Mouse (Mus musculus) limb, embryonic 14.5 days (tissue): ENCODE measurements around the gene Klc4. TPM values are rescaled to one million over a fixed set of nuclear protein-coding genes. Genes with fewer than 3 reads are reported as not detected.
A peak's percentile ranks its signal among the peaks of the same experiment; 100 is the strongest.

ENCODE experiments used
- ATAC-seq: fragments of 200-750 bp; cut with Nextera tagmentation; 2 replicates; pipeline ENCODE4 v1.8.0; 2017; ENCODE audit warnings: low read depth, moderate number of reproducible peaks, moderate TSS enrichment; ENCODE audit not compliant: low FRiP score
- DNase-seq: peaks from one replicate; pipeline ENCODE4 v3.0.0-alpha.2; 2015; ENCODE audit warnings: low spot score
- H3K27ac ChIP-seq: fragments of 300-500 bp; sonication (generic); replicated peaks from 2 replicates; pipeline ENCODE4 v1.5.1; 2014; ENCODE audit warnings: low read depth, mild to moderate bottlenecking, low read length, moderate library complexity, mixed read lengths
- H3K27me3 ChIP-seq: fragments of 300-500 bp; sonication (generic); 2 replicates; pipeline ENCODE4 v1.6.1; 2014; ENCODE audit warnings: low read length, mixed read lengths; ENCODE audit not compliant: control insufficient read depth, insufficient read depth
- H3K36me3 ChIP-seq: fragments of 300-500 bp; sonication (generic); 2 replicates; pipeline ENCODE4 v1.6.1; 2014; ENCODE audit warnings: mild to moderate bottlenecking, low read length, moderate library complexity, mixed read lengths; ENCODE audit not compliant: control insufficient read depth, insufficient read depth
- H3K4me1 ChIP-seq: fragments of 300-500 bp; sonication (generic); 2 replicates; pipeline ENCODE4 v1.6.1; 2014; ENCODE audit warnings: antibody characterized with exemption, low read length, mixed read lengths; ENCODE audit not compliant: control insufficient read depth, insufficient read depth
- H3K4me2 ChIP-seq: fragments of 300-500 bp; sonication (generic); replicated peaks from 2 replicates; pipeline ENCODE4 v1.6.1; 2014; ENCODE audit warnings: low read depth, mild to moderate bottlenecking, low read length, moderate library complexity; ENCODE audit not compliant: severe bottlenecking
- H3K4me3 ChIP-seq: fragments of 300-500 bp; sonication (generic); replicated peaks from 2 replicates; pipeline ENCODE4 v1.5.1; 2014; ENCODE audit warnings: low read length
- H3K9ac ChIP-seq: fragments of 300-500 bp; sonication (generic); 2 replicates; pipeline ENCODE4 v1.6.1; 2014; ENCODE audit warnings: mild to moderate bottlenecking, low read depth, low read length, moderate library complexity; ENCODE audit not compliant: severe bottlenecking
- H3K9me3 ChIP-seq: fragments of 300-500 bp; sonication (generic); 2 replicates; pipeline ENCODE4 v1.6.1; 2016; ENCODE audit warnings: low read length; ENCODE audit not compliant: control insufficient read depth
- POLR2A ChIP-seq: fragments of 200-500 bp; IDR thresholded peaks from 2 replicates; pipeline ENCODE4 v1.8.0; 2012; ENCODE audit warnings: inconsistent platforms, mild to moderate bottlenecking, moderate library complexity, borderline replicate concordance; ENCODE audit not compliant: insufficient read depth, insufficient read length; ENCODE audit errors: extremely low read depth
- WGBS: fragments of 180-500 bp; shearing (Covaris S2); extraction: QIAGEN DNeasy Blood & Tissue Kit; methylation state at CpG from one replicate; pipeline ENCODE4 v1.1.7; 2014; 5-methylcytosine and 5-hydroxymethylcytosine counted together
- polyA plus RNA-seq, 2 experiments: library from polyadenylated mRNA; depleted of rRNA in 1 of 2; stranded (reverse) in 1 of 2; unstranded in 1 of 2; fragments of >200 nt; fragmentation: Nextera tagmentation in 1 of 2; extraction: Ambion mirVana in 1 of 2; gene quantifications; 2 replicates each; pipeline versions ENCODE4 v1.2.1 to v1.2.3; 2012 to 2014

Gene Klc4
- polyA plus RNA-seq, 2 experiments, result 19.3 to 20.4 TPM

GRCm38 (mm10) chr17:46646322-46646662 is 470 bp upstream of the Klc4 start:
- DNase-seq, result no peak
- under 1% methylated on average over 17 of the region's 19 CpGs for WGBS
- TF ChIP-seq POLR2A, result no peak

GRCm38 (mm10) chr17:46644916-46645475 is 826 bp downstream of the Klc4 start:
- Histone ChIP-seq H3K36me3 (peaks cover 28% of the 10 kb centered on the region), H3K27ac (no peak overlapping the region; the same call in 1 of the 2 replicates), H3K4me1 (peaks cover 11% of the 10 kb centered on the region), H3K27me3 (no peaks in the 10 kb centered on the region), H3K4me3 (peak overlapping the region; percentile 82), H3K9ac (peak overlapping the region; percentile 69), H3K9me3 (no peaks in the 10 kb centered on the region), H3K4me2 (peak overlapping the region; percentile 90)
- DNase-seq, result no peak
- ATAC-seq, result no peak
- TF ChIP-seq POLR2A, result no peak
- WGBS, result 6% methylated on average over 11 of the region's 11 CpGs

More at GRCm38 (mm10) chr17:46646322-46646662, 470 bp upstream of the Klc4 start:
- Histone ChIP-seq H3K9ac (peak overlapping the region; percentile 77), H3K4me3 (peak overlapping the region; percentile 82), H3K36me3 (peaks cover 27% of the 10 kb centered on the region), H3K27ac (peak overlapping the region; percentile 79), H3K27me3 (no peaks in the 10 kb centered on the region), H3K9me3 (no peaks in the 10 kb centered on the region), H3K4me2 (peak overlapping the region; percentile 87), H3K4me1 (peaks cover 12% of the 10 kb centered on the region)
- ATAC-seq, result peak; percentile 14

- Histone ChIP-seq H3K9ac (peak overlapping the region; percentile 69), H3K27me3 (no peaks in the 10 kb centered on the region), H3K4me3 (peak overlapping the region; percentile 82; the same call in 1 of the 2 replicates), H3K9me3 (no peaks in the 10 kb centered on the region), H3K4me2 (peak overlapping the region; percentile 90), H3K4me1 (peaks cover 8% of the 10 kb centered on the region), H3K27ac (no peak overlapping the region), H3K36me3 (peaks cover 34% of the 10 kb centered on the region)
- ATAC-seq, result no peak
- no peak for TF ChIP-seq POLR2A
- DNase-seq, result no peak
- 84% methylated on average over 12 of the region's 12 CpGs for WGBS
Observed at GRCm38 (mm10) chr17:46644152-46644805, 1.5 kb downstream of the Klc4 start.

GRCm38 (mm10) chr17:46642060-46642459 is 3.8 kb downstream of the Klc4 start:
- H3K27ac ChIP-seq, result no peak overlapping the region
- no peak for ATAC-seq
- peaks cover 10% of the 10 kb centered on the region for H3K4me1 ChIP-seq
- H3K4me2 ChIP-seq, result no peak overlapping the region
- no peak for DNase-seq
- 93% methylated on average over 17 of the region's 17 CpGs for WGBS
- no peaks in the 10 kb centered on the region for H3K9me3 ChIP-seq
- no peak for TF ChIP-seq POLR2A
- H3K4me3 ChIP-seq, result no peak overlapping the region
- peaks cover 21% of the 10 kb centered on the region for H3K36me3 ChIP-seq
- H3K27me3 ChIP-seq, result no peaks in the 10 kb centered on the region
- H3K9ac ChIP-seq, result no peak overlapping the region

GRCm38 (mm10) chr17:46639929-46640328 is 5.9 kb downstream of the Klc4 start:
- Histone ChIP-seq H3K4me1 (peaks cover 7% of the 10 kb centered on the region; the same call in 1 of the 2 replicates), H3K9ac (no peak overlapping the region), H3K36me3 (peaks cover 29% of the 10 kb centered on the region), H3K27ac (no peak overlapping the region), H3K27me3 (no peaks in the 10 kb centered on the region), H3K9me3 (no peaks in the 10 kb centered on the region), H3K4me2 (no peak overlapping the region), H3K4me3 (no peak overlapping the region)
- no peak for TF ChIP-seq POLR2A
- no peak for ATAC-seq
- 74% methylated on average over 9 of the region's 9 CpGs for WGBS
- DNase-seq, result no peak
